Mouse (Mus musculus) spleen, postnatal 4 days (tissue): Measurements from ENCODE around the gene Bcl7a.

ENCODE experiments used
- DNase-seq, 2 experiments: peaks; one replicate each; pipeline ENCODE4 v3.0.0; 2022; ENCODE audit warnings: low spot score in 2 of 2

Gene Bcl7a

DNA sequence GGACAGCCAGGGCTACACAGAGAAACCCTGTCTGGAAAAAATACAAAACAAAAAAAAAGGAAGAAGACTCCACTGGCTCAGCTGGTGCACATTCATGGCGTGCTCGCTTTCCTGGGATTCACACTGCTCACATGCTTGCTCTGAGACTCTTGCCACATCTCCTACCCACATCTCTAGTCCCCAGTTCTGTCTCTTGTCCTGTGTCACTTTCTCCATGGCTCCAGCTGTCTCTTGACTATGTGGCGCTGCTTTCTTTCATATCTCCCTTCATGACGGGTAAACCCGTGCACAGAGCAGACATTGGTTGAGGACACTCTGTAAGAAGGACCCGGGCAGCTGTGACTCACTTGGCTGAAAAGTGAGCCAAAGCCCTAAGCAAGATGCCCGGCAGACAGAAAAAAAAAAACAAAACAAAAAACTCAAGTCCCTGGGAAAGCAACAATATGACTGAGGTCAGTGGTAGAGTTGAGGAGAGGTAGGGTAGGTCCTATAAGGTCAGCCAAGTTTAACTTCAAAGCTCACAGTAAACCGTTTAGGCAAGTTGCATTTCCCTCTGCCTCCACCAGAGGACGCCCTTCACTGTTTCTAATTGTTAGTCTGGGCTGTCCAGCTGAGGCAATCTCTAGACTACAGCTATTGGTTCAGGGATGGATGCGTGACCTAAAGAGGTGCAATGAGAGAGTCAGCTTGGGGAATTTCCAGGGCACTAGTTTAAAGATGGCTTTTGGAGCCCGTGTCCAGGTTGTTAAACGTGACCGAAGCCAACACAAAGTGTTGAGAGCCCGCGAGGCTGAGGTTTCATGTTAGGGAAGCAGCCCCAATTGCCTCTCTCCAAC lies 33.7 kb downstream of the Bcl7a start:
- DNase-seq = peak; percentile 77 to 91

DNA sequence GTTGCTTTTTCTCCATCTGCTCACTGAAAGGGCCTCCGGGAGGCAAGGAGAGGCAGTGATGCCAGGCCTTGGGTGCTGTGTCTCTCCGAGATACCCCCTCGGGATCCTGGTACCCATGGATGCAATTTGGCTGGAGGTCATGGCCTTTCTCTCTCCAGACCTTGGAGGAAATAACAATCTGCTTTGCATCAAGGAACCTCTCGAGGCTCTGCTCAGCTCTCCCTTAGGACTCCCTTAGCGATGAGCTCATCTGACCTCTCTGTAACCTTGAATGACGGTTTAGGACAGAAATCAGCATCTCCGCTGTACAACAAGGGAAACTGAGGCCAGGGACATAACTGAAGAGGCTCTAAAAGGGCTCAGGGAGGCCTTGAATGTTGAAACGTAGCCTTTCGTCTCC lies 35.1 kb downstream of the Bcl7a start:
- no peak for DNase-seq

DNA sequence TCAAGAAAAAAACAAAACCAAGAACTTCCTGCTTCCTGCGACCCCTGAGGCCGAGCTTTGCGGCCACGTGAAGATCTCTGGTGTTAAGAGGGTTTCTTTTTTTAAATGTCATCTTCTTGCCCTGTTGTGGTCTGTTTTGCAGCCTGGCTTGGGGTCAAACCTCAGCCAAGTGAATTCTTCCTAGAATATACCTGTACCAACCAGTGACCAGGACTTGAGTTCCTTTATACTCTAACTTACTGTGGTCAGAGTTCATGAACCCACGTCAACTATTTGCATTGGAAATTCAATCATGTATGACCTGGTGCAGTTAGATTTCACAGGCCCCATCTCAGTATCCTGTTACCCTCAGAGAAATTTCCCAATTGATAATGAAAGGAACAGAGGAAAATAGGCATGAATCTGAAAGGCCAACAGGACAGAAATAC lies 35.9 kb downstream of the Bcl7a start:
- no peak for DNase-seq

DNA sequence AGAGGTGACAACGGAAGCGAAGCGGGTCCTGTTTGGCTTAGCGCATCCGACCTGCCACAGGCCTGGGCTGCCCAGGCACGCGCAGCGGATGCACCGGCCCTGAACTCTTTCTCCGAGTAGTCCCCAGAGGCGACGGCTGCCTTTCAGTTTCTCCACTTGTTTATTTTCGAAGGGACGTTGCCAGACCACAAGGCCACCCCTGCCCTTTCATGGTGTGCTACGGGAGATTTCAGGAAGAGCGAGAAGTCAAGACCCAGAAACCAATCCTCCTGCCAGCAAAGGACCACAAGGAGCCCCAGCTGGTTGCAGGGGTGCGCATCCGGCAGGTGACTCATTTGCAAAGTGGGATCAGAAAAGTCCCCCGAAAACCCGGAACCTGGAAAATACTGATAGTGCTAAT lies 38.3 kb downstream of the Bcl7a start:
- peak; percentile 52 to 76 for DNase-seq

DNA sequence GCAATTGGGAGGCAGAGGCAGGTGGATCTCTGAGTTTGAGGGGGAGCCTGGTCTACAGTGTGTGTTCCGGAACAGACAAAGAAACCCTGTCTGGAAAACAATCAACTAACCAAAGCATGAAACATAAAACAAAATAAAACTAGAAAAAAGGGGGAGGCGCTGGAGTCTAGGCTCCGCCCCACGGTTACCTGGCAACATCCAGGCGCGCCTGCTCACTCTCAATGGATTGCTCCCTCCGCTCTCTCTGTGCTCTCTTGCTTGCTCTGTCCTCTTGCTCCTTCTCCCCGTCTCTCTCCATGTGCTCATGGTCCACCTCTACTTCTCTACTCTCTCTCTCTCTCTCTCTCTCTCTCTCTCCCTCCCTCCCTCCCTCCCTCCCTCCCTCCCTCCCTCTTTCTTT lies 39.1 kb downstream of the Bcl7a start:
- DNase-seq = no peak

DNA sequence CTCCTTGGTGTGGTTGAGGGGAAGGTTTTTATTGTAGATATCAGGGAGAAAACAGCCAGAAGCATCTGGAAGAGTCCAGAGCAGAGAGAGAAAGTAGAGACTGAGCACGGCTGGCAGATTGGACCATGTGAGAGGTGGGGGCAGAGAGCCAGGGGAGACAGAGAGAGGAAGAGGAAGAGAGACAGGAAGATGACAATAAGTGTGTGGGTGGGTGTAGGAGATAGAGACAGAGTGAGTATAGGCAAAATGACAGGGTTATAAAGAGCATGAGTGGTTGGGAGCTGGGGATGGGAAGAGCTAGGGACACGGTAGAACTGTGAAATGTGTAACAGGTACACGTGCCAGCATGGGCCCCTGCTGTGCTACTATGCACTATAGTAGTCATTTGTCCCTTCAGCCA lies 44.8 kb downstream of the Bcl7a start:
- no peak for DNase-seq

DNA sequence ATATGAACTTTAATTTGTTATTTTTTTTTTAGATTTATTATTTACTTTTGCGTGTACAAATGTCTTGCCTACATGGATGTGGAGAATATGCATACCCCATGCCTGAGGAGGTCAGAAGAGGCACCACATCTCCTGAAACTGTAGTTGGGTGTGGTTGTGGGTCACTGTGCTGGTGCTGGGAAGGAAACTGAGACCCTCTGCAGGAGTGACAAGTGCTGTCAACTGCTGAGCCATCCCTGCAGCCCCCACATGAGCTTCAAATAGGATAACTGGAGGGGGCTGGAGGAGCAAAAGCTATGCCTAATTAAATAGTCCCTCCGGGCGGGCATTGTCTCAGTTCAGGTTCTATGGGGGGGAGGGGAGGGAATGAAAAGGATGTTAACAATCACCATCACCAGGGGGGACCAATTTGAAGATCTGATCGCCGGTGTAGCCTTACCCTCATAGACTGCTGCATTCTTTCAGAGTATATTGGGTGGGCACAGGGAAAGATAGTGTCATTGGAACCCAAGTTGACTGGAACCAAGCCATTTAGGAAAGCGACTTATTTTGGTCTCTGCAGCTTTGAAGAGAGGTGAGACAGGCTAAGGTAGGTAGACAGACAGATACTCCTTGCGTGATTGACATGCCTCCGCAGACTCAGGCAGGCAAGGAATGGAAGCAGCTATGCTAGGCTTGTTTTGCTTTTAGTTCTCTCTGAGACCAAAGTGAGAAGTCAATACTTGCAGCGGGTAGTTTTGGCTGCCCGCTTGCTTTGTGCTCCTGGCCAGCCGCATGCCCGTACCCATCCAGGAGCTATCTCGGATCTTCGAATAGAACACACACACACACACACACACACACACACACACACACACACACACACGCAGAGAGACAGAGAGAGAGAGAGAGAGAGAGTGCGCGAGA lies 47.2 kb downstream of the Bcl7a start:
- DNase-seq = no peak

DNA sequence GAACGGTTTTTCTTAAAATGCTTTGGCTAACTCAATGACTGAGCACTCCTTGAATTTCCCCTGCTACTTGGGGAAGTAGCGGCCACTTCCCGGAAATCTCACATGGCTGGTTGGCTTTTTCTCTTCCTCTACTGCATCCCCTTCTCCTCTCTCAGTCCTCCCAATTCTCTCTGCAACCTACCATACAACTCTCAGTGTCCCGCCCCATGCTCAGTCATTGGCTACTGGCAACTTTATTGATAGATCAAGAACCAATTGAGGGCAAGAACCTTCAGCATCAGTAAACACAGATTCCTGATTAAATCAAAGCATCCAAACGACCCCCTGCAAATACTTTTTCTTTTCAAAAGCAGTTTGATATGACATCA lies 47.8 kb downstream of the Bcl7a start:
- DNase-seq = no peak

DNA sequence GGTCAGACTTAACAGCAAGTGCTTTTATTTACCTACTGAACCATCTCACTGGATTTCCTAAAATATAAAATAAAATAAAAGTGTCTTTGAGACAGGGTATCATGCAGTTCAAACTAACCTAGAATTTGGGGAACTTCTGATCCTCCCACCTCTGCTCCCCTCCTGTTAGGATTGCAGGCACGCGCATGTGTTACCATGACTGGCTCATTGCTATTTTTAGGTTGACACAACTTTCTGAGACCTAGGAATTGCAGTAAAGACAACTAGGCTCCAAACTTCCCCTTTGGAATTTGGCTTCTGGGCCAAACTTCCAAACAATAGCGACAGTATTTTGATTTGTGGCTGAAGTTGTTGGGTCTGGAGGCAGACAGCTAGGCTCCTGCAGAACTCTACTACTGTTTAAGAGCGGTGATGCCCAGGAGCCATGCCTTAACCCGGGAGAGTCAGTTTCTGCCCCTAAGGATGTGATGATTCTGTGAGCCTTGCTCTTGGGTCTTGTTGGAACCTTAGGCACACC lies 50.2 kb downstream of the Bcl7a start:
- no peak for DNase-seq

DNA sequence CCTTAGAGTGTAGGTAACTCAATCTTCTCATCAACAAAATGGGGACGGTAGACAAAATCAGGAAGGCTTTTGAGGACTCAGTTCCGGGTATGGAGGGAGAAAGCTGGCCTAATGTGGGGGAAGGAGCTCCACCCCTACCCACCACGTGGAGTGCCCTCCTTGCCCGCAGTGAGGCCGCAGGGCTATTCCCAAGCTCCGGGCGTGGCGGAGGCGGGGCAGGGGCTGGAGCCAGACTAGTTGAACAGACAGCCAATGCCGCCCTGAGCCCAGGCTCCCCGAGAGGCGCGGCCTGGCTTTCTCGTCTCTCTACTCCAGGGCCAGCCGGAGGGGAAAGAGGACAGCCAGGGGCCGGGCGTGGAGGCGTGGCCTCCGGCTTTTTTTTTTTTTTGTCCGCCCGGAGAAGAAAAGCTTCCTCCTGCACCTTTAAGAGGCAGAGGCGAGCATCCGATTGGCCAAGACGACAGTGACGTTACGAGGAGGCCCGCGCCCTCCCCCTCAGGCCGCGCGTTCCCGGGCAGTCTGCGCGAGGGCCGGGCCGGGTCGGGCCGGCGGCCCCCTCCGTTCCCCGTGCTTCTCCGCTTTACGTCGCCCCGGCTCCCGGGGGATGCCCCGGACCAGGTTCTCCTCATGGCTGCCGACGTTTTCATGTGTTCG lies 50.8 kb downstream of the Bcl7a start, which contains the start of gene Mlxip:
TSS of gene Mlxip (plus strand) at position 496 of the 654 bp plus-strand sequence.
- peak; percentile 87 to 92 for DNase-seq

DNA sequence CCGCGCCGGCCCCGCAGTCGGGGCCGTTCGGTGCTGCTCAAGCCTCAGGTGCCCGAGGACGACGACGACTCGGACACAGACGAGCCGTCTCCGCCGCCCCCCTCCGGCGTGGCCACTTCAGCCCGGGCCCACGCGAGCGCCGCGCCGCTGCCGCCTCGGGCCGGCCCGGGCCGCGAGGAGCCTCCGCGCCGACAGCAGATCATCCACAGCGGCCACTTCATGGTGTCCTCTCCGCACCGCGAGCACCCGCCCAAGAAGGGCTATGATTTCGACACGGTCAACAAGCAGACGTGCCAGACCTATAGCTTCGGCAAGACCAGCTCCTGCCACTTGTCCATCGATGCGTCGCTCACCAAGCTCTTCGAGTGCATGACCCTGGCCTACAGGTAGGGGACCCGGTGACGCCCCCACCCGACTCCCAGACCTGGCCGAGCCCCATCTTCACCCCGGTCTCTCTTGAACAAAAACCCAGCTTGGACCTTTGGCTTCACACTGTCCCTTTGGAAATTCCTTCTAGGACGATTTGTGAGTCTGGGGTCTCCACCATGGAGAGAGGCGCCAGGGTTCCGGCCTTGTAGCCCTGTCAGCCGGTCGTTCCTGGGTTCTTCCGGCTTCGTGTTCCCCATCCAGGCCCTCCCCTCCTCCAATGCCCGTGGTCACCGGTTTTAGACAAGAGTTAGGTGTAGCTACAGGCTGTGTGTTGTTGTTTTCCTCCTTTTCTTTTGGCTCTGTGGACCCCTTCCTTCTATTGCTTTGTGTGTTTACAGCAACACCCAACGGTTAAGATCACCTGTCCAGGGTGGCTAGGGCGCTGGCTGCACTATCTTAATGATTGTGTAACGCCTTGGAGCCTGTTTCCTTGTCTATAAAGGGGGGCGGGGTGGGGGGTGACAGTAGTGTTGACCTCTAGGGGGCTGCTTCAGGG lies 51.6 kb downstream of the Bcl7a start:
- peak in 1 of 2 experiments; percentile 74 for DNase-seq

DNA sequence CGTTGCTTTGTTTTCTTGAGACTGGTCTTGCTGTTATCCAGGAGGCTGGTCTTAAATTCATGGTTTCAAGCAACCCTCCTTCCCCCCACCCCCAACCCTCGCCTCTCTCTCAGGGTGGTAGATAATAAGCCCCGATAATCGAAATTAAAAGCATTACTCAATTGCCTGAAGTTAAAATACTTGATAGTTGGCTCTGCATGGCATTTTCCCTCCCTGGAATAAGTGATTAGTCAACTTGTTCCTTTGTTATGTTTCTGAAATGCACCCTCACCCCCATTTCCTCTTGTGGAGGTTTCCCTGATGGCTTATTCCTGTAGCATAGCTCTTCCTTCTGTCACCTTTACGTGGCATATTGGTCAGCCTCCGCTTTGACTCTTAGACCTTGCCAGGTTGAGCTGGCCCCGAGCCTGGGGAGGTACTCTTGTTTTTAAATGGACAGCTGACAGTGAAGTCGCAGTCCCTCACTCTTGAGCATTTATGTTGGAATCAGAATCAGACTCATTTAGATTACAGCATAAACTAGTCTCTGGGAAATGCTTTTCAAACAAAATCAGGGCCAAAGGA lies 53.3 kb downstream of the Bcl7a start:
- DNase-seq = no peak

DNA sequence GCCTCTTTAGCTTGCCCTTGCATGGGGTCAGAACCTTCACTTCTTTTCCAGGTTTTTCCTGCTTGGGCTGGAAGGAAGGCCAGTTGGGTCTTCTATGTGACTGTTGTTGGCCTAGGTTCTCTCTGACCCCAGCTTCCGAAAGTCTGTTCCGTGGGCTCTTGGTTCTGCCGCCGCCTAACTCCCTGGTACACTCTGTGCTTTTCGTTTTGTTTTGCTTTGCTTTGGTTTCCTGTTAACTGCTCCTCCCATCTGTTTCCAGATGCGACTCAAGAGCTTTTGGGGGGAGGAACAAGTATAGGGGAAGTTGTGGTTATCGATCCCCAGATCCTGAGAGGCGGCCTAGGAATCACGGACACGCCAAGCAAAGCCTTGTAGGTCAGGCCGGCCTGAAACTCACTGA lies 54.2 kb downstream of the Bcl7a start:
- DNase-seq = no peak

DNA sequence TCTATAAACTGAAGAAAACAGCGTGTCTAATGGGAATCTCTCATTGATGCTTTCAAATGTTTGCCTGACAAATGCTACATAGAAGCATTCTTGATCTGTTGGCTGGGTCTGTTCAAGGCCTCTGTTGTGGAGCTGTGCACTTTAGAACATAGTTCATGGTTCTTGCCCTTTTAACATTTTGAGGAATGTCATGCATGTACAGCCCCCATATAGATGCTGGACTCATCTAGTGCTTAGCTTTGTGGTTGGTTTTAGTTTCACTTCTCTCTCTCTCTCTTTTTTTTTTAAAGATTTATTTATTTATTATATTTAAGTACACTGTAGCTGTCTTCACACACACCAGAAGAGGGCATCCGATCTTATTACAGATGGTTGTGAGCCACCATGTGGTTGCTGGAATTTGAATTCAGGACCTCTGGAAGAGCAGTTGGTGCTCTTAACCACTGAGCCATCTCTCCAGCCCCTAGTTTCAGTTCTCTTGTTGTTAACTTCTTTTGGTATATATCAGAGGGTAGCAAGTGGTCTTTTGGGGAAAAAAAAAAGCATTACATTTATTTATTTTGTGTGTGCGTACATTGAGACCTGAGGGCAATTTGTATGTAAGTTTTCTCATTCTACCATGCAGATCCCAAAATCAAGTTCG lies 55.3 kb downstream of the Bcl7a start:
- DNase-seq = no peak

DNA sequence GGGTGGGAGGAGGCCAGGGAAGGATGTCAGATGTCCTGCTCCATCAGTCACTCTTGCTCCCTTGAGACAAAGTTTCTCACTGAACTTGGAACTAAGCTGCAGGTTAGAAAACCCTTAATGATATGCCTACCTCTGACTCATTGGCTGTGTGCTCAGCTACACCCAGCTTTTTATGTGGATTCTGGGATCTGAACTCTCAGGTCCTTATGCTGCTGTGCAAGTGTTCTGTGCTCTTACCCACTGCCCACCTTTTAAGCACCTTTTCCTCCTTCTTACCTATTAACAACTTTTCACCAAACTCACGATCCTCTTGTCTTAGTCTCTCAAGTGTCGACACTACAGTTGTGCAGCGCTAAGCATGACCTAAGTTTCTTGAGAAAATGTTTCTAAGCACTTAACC lies 60.8 kb downstream of the Bcl7a start:
- DNase-seq = no peak

DNA sequence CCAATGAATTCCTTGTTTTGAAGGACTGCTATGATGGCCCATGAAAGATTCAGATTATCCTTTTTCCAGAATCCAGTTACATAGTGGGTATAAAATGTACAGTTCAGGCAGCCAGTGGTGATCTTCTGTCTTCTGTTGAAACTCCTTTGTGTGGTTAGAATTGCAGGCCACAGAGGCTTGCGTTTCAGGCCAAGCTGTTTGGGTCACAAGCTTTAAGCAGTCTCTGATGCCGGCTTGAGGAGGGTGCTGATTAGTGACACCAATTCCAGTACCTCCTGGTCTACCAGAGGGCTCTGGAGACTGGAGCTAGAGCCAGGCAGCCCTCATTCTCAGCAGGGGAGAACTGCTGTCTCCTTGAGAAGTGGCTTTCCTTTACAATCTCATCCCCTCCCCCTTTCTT lies 63.3 kb downstream of the Bcl7a start:
- no peak for DNase-seq

DNA sequence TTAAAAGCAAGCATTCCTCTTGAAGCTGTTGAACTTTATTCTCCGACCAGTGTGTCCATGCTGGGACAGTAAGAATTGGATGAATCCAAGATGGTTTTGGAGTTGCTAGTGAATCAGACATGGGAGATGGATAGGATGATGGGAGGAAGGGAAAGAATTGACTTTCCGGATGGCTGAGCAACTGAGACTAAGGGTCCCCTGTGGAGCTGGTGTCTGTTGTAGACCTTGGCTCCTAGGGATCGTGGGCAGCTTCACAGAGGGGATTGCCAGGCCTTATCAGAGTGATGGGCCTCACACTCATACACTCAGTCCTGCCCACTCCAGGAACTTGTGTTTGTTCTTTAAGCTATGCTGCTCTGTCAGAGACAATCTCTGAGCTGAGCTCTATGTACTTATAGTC lies 64.5 kb downstream of the Bcl7a start:
- DNase-seq = no peak

DNA sequence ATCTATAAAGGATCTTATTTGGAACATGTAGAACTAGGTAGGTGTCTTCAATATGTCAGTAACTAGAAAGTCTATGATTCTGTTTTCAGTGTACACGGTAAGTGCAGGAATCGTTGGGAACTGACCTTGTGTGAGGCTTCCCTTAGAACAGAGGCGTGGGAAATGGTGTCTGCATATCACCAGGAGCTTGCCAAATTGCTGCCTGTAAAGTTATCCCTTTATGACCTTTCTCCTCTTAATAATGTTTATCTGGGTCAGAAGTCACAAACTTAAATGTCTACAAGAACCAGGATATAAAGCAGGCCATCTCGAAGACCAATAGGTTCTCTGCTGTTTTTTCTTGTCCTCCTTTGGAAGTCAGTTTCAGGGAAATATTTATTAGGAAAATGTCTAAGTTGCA lies 68.6 kb downstream of the Bcl7a start:
- DNase-seq = no peak

DNA sequence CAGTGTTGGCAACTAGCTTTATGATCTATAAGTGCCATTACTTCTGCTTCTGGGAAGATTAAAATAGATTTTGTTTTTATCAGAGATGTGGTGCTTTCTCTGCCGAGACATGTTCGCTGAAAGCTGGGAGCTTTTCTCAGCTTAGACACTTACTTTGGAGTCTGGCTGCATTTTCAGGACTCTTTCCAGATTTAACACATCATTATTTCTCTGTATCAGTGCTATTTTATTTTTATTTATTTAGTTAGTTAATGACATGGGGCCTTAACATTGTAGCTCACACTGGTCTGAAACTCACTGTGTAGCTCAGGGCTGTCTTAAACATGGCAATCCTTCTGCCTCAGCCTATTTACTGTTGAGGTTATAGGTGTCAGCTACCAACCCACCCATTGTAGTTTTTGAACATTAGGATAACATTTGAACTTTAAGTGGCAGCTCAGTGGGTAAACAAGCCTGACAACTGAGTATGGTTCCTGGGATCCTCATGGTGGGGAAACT lies 70.3 kb downstream of the Bcl7a start:
- no peak for DNase-seq

DNA sequence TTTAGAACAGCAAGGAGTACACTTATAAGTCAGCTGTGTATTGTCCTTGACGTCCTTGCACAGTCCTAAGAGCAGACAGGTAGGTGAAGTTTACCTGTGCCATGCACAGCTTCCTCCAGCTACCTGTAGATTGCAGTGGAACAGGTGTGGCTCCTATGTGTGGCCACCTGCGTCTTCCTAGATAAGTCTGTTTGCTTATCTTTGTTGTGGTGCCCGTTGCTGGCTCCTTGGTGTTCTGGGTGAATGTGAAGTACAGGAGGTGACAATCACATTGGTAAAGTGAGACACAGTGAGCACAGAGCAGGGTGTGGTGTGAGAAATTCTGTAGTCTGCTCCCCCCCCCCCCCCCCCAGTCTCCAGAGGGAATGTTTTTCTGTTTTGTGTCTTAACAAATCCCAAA lies 72.5 kb downstream of the Bcl7a start:
- DNase-seq = no peak
